Mouse (Mus musculus): ENCODE measurements at regions not wholly inside any gene's neighbourhood (a gene's known extent, or its start where the extent isn't known, plus 50 kb on each side); places are given as distances from the start of the nearest gene placed in this dataset.

DNA sequence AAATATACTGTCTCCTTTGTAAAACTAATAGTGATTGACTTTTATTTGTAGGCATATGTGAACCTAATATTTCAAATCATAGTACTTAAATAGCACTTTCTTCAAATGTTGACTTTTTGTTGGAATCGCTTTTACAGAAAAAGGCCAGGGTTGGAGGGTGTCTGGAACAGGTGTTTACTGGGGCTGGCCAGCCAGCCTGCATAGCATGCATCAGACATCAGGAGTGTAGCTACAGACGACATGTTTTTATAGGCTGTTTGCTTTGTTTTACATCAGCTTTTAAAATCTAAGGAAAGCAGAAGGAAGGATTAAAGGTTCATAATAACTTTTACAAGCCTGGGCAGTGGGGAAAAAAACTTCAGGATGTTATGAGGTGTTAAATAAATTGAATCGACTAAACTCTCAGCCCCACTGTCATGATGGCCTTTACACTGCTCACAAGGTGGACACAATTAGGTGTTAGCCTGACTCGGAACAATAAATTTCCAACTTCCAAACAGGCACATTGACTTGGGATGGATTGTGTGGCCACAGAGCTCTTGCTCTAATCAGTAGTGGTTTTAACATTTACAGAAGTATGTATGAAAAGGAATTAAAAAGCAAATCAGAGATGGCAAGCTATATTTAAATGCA, 66.0 kb downstream of the Rbm43 start:
- Histone ChIP-seq H3K27ac (replicated peaks) (no peak overlapping the region), H3K4me1 (replicated peaks) (no peaks in the 10 kb centered on the region), H3K27me3 (no peaks in the 10 kb centered on the region), H3K9me3 (no peaks in the 10 kb centered on the region), H3K9ac (no peak overlapping the region), H3K4me2 (no peak overlapping the region), H3K36me3 (no peaks in the 10 kb centered on the region), H3K4me3 (no peak overlapping the region)
- no peak for ATAC-seq (ENCODE audit: low FRiP score, low read depth)
- WGBS = 88% methylated on average over 4 of the region's 4 CpGs

DNA sequence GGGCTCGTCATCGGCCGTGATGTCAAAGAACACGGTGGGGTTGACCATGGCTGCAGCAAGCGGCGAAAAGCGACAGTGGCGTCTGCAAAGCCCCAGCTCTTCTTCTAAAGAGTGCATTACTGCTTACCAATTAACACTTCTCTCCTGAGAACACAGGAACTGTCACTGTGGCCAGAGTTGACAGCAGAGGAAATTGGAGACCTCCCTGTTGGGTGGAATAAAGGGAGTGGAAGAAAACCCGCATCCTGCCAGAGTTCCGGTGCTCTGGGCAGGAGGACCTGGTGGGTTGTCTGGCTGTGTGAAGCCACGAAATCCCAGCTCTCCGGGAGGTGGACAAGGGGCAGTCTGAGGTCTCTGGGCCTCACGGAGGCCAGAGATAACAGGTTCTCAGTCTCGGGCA, 63.4 kb downstream of the Rbm43 start:
- no peak overlapping the region for H3K9ac ChIP-seq
- no peaks in the 10 kb centered on the region for H3K36me3 ChIP-seq
- no peaks in the 10 kb centered on the region for H3K9me3 ChIP-seq
- H3K27ac ChIP-seq (replicated peaks) = no peak overlapping the region
- 87% methylated on average over 14 of the region's 14 CpGs for WGBS
- no peaks in the 10 kb centered on the region for H3K27me3 ChIP-seq
- no peak overlapping the region for H3K4me3 ChIP-seq
- H3K4me1 ChIP-seq (replicated peaks) = no peaks in the 10 kb centered on the region
- no peak for ATAC-seq (ENCODE audit: low FRiP score, low read depth)
- no peak overlapping the region for H3K4me2 ChIP-seq
